Mouse (Mus musculus) c-Kit-positive CD71-negative TER-119-negative erythroid progenitor cells, embryonic 14.5 days (primary cell): Measurements from ENCODE around the gene Gltpd2.
"Not testable (repeated sequence)": the region's sequence is repeated elsewhere in the genome, so short reads cannot be mapped to it uniquely, and the experiment has no call there.

Experiments used
- DNase-seq: peaks from one replicate; pipeline ENCODE4 v3.0.0-alpha.2; 2013; ENCODE audit warnings: low read depth

Gene Gltpd2

DNA sequence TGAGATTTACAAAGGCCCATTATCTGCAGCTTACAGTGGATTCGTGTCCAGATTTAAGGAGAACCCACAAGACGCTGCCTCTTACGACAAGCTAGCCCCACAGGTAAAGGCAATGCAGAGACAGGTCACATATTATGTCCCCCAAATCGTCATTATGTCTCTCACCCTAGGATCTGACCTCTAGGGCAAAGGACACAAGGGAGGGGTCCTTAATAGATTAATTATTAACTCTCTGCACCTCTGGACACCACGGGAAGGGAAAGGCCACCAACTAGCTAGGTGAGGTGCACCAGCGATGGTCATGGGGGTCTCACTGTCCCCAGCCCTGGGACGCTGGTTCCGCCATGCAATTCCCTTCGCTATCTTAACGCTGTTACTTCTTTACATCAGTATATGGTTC, at the start of gene Gltpd2:
Gene Gltpd2, plus strand, starts transcription at position 274 of the 400 bp plus-strand sequence.
- DNase-seq, result no peak

DNA sequence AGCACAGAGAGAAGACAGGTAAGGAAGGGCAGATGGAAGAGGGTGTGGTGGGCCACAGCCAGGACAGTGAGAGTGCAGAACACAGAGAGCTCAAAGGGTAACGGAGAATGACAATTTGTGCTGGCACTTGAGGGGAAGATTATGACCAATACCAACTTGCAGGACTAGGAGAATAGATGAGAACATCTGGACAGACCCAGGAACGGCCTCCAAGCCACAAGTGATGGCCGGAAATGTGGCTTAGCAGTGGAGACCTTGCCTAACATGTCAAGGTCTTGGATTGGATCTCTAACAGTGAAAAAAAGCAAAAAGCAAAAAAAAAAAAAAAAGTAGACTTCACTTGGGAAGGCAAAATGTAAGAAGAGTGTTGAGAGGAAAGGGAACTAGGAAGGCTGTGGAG, 49.2 kb upstream of the Gltpd2 start:
- DNase-seq, result no peak

DNA sequence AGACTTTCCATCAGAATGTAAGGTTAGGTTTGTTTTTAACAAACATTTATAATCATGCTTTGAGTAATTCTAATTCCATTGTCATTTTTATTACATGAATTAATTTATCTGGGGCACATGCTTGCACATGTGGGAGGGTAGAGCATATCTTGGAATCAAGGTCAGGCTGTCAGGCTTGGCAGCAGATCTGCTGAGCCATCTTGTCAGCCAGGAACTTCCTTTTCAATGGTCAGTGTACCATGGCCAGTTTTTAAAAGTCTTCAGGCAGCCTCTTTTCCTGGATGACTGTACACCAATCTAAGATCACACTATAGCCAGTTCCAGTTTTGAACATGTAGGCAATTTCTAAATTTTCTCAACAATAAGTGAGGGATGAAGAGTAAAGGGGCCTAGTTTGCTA, 46.3 kb upstream of the Gltpd2 start:
- no peak for DNase-seq

DNA sequence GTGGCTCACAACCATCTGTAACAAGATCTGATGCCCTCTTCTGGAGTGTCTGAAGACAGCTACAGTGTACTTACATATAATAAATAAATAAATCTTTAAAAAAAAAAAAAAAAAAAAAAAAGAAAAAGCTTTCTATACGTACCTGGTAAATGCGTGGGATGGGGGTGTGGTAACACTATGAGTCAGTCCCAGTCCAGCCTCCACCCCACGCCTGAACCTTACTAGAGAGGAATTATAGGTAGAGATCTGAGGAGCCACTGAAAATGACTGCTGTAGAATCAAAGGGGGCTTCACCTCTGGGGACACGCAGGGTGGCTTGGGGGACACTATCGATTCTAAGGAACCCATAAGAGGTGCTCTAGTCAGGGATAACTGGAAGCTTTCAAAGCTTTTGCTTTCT, 45.7 kb upstream of the Gltpd2 start:
- DNase-seq, result not testable (repeated sequence)

DNA sequence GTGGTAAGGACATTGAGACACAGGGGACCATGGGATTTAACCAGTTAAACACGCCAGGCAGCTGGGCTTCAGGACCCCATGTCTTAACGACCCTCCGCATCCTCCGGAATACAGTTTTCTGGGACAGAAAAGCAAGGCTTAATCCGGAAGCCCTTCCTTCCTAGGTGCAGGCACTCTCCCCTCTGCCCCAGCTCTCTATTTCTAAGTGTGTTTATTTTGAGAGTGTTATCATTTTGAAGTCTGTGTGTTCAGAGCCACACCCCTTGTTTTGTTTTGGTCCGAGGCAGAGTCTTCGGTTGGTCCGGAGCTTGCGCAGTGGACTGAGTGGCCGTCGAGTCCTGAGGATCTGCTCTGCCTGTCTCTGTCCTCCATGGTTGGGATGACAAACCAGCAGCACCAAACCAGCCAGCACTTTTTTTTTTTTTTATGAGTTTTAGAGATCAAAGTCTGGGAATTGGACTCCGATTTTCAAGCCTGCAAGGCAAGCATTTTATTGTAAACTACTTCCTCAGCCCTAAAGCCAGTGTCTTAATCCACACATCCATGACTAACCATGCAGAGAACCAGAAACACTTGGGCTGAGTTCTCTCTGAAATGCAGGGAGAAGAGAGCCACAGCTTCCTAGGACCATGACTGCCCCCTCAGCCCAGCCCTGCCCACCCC, 44.0 kb upstream of the Gltpd2 start:
- DNase-seq, result no peak

DNA sequence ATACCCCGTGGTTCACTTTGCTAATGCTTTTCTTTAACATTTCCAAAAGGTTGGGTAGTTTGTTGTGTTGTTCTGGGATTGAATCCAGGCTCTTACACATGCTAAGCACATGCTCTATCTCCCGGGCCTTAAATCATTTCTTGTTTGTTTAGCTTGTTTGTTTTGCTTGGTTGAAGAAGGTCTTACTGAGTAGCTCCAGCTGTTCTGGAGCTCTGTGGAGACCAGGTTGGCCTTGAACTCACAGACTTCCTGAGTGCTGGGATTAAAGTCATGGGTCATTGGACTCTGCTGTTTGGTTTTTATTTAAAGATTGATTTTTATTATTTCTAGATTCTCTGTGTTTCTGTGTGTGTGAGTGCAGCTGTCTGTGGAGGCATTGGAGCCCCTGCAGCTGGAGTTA, 33.5 kb upstream of the Gltpd2 start:
- no peak for DNase-seq

DNA sequence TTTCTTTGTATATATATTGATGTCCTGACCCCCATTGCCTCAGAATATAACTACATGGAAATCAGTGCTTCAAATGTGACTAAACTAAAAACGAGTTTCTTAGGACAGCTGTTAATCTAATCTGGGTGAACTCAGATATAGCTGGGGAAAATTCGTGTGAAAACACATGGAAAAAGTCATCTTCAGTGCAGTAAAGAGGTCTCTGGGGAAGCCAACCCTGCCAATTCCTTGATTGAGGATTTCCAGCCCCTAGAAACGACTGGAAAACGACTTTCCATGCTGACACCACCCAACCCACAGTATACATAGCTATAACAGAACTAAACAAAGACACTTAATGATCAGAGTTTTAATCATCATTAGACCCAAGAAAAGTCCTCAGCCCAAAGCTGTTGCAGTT, 31.2 kb upstream of the Gltpd2 start:
- DNase-seq, result no peak

DNA sequence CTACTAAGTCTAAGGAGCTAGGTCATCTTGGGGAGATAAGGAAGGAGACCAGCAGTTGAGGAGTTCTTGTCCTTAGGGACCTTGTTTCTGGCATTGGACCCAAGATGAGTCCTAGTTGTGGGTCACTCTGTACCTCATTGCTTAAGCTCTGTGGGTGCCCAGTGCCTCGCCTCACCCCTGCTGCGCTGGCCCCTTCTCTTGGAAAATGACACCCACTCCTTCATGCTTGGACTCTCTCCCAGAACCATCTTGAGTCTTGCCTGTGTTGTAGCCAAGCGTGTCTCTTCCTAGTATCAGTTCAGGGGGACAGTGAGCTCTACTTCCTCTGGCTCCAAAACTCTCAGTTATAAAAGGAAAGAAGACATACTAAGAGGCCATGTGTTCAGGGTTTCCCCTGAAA, 29.9 kb upstream of the Gltpd2 start:
- no peak for DNase-seq

DNA sequence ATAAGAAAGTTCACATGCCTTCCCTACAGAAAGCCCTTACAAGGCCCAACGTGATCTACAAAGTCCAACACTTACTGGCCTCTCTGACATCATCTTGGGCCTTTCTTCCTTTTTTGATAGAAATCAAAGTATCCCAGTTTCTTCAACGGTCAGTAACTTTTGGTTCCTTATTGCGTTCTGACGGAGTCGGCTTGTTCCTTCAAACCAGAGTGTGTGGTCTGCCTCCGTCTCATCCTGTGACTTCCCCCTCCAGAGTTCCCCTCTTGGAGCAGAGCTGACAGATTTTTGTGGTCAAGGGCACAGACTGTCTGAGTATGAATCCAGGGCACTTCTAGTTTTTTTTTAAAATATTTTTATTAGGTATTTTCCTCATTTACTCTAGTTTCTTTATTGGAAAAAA, 29.3 kb upstream of the Gltpd2 start:
- peak; percentile 29 for DNase-seq

DNA sequence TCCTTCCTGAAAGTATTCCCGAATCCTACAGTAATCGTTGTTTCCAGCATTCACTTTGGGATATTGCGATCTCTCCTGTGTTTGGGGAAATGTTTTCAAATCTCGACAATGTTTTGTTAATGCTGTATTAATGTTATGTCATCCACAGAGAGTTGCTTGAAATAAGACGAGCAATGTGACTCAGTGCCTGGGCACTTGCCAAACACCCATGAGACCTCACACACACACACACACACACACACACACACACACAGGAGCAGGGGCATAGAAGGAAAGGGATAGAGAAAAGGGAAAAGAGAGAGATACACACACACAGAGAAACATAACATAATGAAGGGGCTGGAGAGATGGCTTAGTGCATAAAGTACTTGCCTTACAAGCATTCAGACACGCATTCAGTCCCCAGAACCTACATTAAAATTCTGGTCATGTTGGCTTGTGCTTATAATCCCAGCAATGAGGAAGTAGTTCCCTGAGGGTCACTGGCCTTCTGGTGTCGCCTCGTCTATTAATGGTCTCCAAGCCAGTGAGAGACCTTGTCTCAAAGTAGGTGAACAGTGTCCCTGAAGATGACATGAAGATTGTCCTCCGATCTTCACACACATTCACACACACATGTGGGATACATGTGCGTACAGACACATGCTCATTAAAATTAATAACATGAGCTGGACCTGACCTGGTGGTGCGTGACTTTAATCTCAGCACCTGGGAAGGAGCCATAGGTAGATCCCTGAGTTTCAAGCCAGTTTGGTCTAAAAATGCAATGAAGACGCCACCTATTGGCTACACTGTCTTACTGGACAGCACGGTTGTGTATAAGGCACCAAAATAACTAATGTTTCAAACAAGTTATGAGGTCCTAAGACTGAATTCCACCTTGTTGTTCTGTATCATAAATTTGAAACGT, 19.2 kb upstream of the Gltpd2 start:
- no peak for DNase-seq

DNA sequence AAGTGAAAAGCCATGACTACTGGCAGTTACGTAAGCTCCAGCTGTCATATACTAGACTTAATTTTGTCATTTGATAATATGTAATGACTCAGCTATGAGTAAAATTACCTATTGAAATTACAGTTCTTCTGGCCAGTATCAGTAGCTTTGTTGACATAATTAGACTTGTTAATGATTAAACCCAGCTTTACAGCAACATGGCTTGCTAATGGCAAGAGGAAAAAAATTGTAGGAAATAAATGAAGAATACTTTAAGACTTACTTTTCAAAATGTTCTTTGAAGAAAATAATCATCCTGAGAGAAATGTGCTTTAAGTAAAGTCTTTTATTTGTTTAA, 18.6 kb upstream of the Gltpd2 start:
- DNase-seq, result no peak

DNA sequence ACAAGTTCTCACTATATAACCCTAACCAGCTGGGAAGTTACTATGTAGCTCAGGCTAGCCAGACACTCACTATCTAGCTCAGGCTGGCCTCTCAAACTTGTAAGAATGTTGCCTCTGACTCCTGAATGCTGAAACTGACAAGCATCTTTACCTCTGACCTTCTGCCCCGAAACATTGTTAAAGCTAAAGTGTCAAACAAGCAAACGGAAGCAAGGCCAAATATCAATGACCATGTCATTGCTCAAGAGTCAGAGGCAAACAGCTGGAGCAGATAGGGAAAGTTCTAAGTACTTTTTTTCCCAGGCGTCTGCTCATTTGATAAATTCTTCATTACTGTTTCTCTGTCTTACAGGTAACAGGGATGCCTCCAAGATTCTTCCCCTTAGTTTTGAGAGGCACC, 17.0 kb upstream of the Gltpd2 start:
- DNase-seq, result no peak

DNA sequence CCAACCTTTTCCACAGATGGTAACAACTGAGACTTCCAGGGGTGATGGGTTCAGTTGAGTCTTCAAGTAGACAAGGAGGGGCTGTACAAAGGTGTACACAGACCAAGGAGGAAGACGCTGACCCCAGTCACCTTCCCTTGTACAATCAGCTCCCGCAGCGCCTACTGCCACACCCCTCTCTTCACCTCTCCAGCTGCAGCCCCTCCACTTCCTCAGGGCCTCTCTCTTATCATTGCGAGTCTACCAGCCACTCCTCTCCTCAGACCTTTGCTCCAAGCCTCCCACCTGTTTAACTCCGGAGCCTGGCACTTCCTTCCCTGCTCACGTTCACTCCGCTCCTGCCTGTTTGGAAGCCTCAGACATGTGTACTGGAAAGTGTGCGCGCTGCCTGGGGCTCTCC, 14.0 kb upstream of the Gltpd2 start, which contains the start of gene Tm4sf5:
Gene Tm4sf5, plus strand, starts transcription at position 275 of the 400 bp plus-strand sequence.
- no peak for DNase-seq

DNA sequence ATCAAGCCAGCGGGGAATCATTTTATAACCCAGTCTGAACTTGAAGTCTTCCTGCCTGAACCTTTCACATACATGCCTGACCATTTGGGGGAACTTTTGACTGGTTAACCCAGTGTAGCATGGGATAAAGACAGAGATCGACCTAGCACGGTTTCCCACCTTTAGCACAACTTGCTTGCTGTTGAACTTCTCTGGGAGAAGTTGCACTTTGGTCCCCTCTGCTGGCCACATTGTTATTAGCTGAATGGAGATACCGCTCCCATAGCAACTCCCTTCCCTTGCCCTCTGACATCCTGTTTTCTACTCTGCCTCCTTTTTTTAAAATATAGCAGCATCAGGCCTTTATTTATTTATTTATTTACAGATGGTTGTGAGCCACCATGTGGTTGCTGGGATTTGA, 12.6 kb upstream of the Gltpd2 start:
- DNase-seq, result peak; percentile 64

DNA sequence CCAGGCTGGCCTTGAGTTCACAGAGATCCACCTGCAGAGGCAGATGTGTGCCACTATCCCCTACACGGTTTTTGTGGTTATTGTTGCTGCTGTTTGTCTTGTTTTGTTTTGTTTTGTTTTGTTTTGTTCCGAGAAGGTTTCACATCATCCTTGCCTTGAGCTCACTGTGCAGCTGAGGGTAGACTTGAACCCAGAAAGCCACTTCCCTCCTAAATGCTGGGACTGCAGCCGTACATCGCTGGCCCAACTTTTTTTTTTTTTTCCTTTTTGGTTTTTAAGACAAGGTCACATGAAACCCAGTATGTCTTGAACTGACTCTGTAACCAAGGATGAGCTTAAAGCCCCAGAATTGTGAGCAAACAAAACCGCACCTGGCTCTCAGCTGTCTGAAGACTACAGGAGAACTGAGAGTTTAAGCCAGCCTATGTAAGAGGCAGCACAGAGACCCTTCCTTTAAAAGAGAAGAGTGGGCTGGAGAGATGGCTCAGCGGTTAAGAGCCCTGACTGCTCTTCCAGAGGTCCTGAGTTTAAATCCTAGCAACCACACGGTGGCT, 12.0 kb upstream of the Gltpd2 start:
- no peak for DNase-seq

DNA sequence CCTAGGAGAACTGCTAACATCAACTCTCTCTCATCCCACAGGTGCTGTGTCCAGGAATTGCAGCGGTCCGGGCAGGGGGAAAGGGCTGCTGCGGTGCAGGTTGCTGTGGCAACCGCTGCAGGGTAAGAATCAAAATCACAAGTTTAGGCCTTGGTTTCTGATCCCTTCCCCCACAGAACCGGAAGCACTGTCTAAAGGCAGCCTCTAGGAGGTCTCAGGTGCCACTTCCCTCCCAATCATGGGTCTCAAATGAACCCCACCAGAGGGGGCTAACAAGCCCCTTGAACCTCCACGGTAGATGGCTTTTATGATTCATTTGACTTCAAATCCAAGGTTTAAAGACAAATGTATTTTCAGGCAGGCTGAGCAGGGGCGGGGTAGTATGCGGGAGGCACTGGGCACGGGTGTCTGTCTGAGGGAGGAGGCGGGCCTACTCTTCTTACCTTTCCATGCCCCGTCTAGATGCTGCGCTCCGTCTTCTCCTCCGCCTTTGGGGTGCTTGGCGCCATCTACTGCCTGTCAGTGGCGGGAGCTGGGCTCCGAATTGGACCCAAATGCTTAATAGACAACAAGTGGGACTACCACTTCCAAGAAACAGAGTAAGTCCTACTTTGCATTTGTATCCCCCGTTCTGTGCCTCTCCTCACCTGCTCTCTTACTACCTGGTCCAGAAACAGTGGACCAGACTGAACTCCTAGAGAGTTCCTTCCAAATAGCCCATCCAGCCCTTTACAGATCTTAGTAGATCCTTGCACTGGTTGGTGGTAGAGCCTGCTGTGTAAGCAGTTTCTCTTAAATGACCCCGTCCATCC, 9.0 kb upstream of the Gltpd2 start:
- DNase-seq, result no peak

DNA sequence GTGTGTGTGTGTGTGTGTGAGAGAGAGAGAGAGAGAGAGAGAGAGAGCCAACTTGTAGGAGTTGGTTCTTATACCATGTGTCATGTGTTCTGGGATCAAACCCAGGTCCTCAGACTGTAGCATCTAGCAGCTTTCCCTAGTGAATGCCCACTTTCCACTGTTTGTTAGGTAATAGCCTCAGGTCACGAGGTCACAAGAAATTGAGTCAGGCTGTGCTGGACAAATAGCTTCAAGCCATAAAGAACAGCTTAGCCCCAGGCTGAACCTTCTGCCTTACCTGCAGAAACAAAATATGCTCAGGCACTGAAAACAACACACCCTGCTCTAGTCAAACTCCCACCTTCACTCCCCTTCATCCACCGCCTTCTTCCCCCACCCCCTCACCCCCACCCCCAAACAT, 7.8 kb upstream of the Gltpd2 start:
- no peak for DNase-seq

DNA sequence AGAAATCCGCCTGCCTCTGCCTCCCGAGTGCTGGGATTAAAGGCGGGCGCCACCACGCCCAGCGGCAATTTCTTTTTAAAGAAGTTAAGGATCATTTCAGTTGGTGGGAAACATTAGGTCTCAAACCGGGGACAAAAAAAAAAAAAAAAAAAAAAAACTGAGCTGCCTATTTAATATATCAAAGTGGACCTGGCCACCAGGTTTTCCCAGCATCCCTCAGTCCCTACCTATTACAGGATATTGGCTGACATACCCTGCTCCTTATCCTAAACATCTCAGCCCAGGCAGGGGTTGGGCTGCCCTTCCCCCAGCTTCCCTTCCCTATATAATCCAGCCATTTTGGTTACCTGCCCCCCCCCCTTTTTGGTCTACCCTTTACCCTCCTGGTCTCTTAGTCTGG, 7.2 kb upstream of the Gltpd2 start:
- no peak for DNase-seq

DNA sequence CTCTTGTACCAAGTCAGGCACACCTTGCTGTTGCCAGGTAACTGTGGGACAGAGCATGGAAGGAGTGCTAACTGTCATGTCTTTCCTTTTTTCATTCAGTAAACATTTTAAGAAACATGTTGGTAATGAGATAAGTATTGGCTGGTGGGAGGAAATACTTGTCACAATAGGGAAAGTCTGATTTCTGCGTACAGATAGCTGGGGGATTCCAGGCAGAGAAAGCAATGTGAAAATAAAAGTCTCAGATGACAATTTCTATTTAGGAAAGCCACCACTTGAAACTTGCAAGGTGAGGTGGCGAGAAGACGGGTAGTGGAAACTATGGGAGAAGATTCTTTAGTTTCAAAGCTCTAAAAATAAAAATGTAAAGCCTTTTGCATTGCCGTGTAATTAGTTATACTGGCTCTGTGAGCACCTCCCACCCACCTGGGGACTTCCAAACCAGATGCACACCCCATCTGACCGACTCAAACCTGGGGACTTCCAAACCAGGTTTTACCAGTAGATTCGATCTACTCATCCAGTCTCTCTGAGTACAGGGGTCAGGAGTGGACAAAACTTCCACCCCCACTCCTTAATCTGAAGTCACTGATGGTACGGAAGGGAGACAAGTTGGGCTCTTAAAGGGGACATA, 6.2 kb upstream of the Gltpd2 start:
- DNase-seq, result no peak

DNA sequence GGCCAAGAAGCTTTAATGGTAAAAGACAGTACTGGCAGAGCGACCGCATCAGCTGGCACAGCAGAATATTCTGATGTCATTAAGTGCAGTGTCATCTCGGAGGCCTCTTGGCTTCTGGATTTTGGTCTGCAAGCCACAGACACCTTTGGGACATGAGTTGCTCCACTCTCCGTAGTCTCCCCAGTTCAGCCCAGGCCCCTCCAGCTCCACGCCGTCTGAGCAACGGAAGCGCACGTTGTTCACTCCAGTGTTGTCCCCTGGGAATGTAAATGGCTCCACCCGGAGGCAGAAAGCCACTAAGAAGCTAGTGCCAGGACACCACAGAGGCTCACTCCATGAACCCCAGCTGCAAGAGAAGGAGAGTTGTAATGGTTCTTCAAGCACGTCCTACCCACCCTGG, 5.5 kb upstream of the Gltpd2 start:
- no peak for DNase-seq

DNA sequence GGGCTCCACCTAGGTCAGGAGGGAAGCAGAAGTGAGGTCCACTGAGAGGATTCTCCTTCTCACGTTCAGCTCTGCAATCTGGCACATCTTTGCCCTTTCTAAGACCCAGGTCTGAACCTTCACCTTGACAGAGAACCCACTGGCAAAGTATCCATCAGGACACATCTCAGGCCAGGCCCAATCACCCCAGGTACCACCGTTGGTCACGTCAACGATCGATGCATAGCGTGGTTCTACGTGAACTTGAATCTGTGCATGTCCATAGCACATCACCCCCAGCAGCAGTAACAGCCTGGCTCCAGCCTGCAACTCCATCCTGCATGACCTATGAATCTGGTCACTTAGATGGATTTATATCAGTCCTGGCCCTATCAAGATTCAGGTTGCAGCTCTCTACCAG, 4.7 kb upstream of the Gltpd2 start, which contains the start of gene Vmo1:
Gene Vmo1, minus strand, starts transcription at position 329 of the 400 bp plus-strand sequence.
- no peak for DNase-seq

DNA sequence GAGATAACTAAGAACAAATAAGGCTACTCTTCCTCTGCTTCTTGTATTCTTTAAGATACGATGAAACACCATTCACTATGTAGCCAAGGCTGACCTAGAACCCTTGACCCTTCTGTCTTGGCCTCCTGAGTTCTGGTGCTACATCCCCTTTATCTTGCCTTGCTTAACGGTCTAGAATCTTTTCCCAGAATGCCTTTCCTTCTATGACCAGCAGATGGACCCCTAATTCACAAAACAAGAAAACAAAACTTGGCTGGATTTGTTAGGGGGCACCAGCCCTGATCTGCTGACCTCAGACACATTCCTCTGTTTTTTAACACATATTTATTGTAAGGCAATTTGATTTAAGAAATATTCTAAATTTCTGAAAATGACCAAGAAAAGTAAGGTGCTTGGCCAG, 2.6 kb upstream of the Gltpd2 start:
- peak; percentile 71 for DNase-seq
